Mouse (Mus musculus) forebrain, postnatal 0 days (tissue): ENCODE measurements around the gene Ubqln1. TPM values are rescaled to one million over a fixed set of nuclear protein-coding genes. Genes with fewer than 3 reads are reported as not detected.
"Not testable (repeated sequence)": the region's sequence is repeated elsewhere in the genome, so short reads cannot be mapped to it uniquely, and the experiment has no call there.

Source experiments
- ATAC-seq: fragments of 200-750 bp; cut with Nextera tagmentation; 2 replicates; pipeline ENCODE4 v1.8.0; 2017; ENCODE audit warnings: mild to moderate bottlenecking, moderate library complexity
- DNase-seq: peaks from one replicate; pipeline ENCODE4 v3.0.0-alpha.2; 2015
- H3K27ac ChIP-seq: fragments of 300-500 bp; sonication (generic); 2 replicates; pipeline ENCODE4 v1.5.1; 2014; ENCODE audit warnings: low read depth, mild to moderate bottlenecking, antibody characterized with exemption, low read length, moderate library complexity, mixed read lengths
- H3K27me3 ChIP-seq: fragments of 300-500 bp; sonication (generic); 2 replicates; pipeline ENCODE4 v1.6.1; 2014; ENCODE audit warnings: mild to moderate bottlenecking, low read length, mixed read lengths; ENCODE audit not compliant: insufficient read depth
- H3K36me3 ChIP-seq: fragments of 300-500 bp; sonication (generic); 2 replicates; pipeline ENCODE4 v1.6.1; 2014; ENCODE audit warnings: mild to moderate bottlenecking, moderate library complexity; ENCODE audit not compliant: insufficient read depth
- H3K4me1 ChIP-seq: fragments of 300-500 bp; sonication (generic); 2 replicates; pipeline ENCODE4 v1.6.1; 2014; ENCODE audit warnings: antibody characterized with exemption; ENCODE audit not compliant: insufficient read depth
- H3K4me2 ChIP-seq: fragments of 300-500 bp; sonication (generic); 2 replicates; pipeline ENCODE4 v1.6.1; 2014; ENCODE audit warnings: low read depth, mild to moderate bottlenecking, moderate library complexity
- H3K4me3 ChIP-seq: fragments of 300-500 bp; sonication (generic); 2 replicates; pipeline ENCODE4 v1.5.1; 2014; ENCODE audit warnings: low read depth, low read length, mixed read lengths
- H3K9ac ChIP-seq: fragments of 300-500 bp; sonication (generic); 2 replicates; pipeline ENCODE4 v1.6.1; 2014; ENCODE audit warnings: mild to moderate bottlenecking
- H3K9me3 ChIP-seq: fragments of 300-500 bp; sonication (generic); 2 replicates; pipeline ENCODE4 v1.6.1; 2016; ENCODE audit warnings: low read length
- CTCF ChIP-seq: sonication (generic); IDR thresholded peaks from 2 replicates; pipeline ENCODE4 v1.5.1; 2016; ENCODE audit warnings: antibody characterized with exemption, control low read depth, low read depth
- WGBS: fragments of 180-500 bp; shearing (Covaris S2); extraction: QIAGEN DNeasy Blood & Tissue Kit; methylation state at CpG from one replicate; pipeline ENCODE4 v1.1.7; 2014; 5-methylcytosine and 5-hydroxymethylcytosine counted together
- polyA plus RNA-seq: library from polyadenylated mRNA; unstranded; fragments of >200 nt; fragmentation: Nextera tagmentation; extraction: Ambion mirVana; gene quantifications from 2 replicates; pipeline ENCODE4 v1.2.1, GENCODE M21; 2015
- total RNA-seq: library from RNA; depleted of rRNA; stranded (reverse); fragments of >200 nt; gene quantifications from 2 replicates; pipeline ENCODE4 v1.2.3, GENCODE M21; 2014

The Ubqln1 gene
- total and polyA plus RNA-seq, 2 experiments from 2014 or later = 118 to 172 TPM

DNA sequence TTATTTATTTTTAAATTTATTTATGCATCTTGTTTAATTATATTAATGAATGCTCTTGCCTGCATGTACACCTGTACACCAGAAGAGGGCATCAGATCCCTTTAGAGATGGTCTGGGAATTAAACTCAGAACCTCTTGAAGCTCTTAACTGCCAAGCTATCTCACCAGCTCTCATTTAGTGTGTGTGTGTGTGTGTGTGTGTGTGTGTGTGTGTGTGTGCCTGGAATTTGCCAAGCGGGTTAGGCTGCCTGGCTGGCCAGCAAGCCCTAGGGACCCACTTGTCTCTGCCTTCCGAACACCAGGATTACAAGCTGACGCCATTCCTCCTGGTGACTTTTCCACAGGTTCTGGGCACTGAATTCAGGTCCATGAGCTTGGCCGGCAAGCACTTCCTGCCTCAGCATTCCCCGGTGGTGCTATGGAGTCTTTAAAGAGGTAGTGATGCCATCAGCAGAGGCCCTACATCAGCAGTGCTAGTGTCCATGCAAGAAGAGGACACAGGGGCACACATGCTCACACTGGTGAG is 66.4 kb downstream of the Ubqln1 start:
- H3K9me3 ChIP-seq = no peaks in the 10 kb centered on the region
- WGBS = 40% methylated on average over 5 of the region's 5 CpGs
- peak overlapping the region; percentile 29; the same call in 1 of the 2 replicates for H3K4me3 ChIP-seq
- peak; percentile 76 for ATAC-seq
- no peak overlapping the region for H3K27ac ChIP-seq
- H3K4me2 ChIP-seq = peak overlapping the region; percentile 60
- TF ChIP-seq CTCF = peak; percentile 64
- DNase-seq = peak; percentile 54
- H3K36me3 ChIP-seq = no peaks in the 10 kb centered on the region
- H3K9ac ChIP-seq = no peak overlapping the region
- H3K4me1 ChIP-seq = no peaks in the 10 kb centered on the region
- H3K27me3 ChIP-seq = no peaks in the 10 kb centered on the region

DNA sequence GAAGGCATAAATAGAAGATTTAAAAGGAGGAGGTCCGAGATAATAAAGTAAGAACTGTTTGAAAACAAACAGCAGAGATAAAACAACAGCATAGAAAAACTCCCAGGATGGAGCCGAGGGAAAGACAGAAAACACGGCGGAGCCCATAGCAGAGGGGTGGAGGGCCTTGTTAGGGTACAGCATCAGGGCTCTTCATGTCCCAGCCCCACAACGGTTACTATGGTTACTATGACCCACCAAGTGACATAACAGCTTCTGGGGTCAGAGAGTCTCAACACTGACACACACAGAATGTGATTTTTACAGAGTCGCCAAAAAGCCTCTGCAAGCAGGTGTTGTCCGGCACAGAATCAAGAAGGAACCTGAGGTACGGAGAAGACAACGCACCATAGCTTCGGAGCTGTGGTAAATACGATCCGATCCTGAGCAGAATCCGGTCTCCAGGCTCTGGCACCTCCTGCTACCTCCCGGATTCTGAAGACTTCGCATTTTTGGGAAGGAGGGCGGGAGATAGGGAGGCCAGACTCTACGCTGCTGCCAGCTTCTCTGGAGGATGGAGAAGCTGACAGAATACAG is 67.1 kb downstream of the Ubqln1 start:
- no peak overlapping the region for H3K27ac ChIP-seq
- WGBS = under 1% methylated on average over 17 of the region's 17 CpGs

DNA sequence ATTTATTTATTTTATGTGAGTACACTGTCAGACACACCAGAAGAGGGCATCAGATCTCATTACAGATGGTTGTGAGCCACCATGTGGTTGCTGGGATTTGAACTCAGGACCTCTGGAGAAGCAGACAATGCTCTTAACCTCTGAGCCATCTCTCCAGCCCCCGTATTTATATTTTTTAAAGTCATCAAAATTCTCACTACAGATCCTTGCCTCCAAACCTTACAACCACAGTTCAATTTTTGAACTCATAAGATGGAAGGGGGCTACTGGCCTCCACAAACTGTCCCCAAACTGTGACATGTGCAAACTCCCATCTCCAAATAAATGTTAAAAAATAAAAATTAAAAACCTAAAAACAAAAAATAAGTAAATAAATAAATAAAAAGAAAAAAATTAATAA is 67.7 kb downstream of the Ubqln1 start:
- Histone ChIP-seq H3K36me3 (no peaks in the 10 kb centered on the region), H3K4me1 (no peaks in the 10 kb centered on the region), H3K4me2 (no peak overlapping the region), H3K9me3 (no peaks in the 10 kb centered on the region), H3K27ac (no peak overlapping the region), H3K4me3 (no peak overlapping the region), H3K9ac (no peak overlapping the region), H3K27me3 (no peaks in the 10 kb centered on the region)
- ATAC-seq (no peak), DNase-seq (no peak)
- TF ChIP-seq CTCF = no peak
- WGBS = 89% methylated on average over 1 of the region's 1 CpGs

More for the DNA sequence above, 67.1 kb downstream of the Ubqln1 start:
- no peak for TF ChIP-seq CTCF
- DNase-seq (peak; percentile 87), ATAC-seq (peak; percentile 94)
- no peaks in the 10 kb centered on the region for H3K9me3 ChIP-seq
- no peaks in the 10 kb centered on the region for H3K36me3 ChIP-seq
- H3K4me2 ChIP-seq = peak overlapping the region; percentile 60
- no peaks in the 10 kb centered on the region for H3K27me3 ChIP-seq
- 0 out of 2 replicates have a peak overlapping the region, but pooled peaks have one; percentile 14 for H3K9ac ChIP-seq
- no peaks in the 10 kb centered on the region for H3K4me1 ChIP-seq
- peak overlapping the region; percentile 29 for H3K4me3 ChIP-seq

DNA sequence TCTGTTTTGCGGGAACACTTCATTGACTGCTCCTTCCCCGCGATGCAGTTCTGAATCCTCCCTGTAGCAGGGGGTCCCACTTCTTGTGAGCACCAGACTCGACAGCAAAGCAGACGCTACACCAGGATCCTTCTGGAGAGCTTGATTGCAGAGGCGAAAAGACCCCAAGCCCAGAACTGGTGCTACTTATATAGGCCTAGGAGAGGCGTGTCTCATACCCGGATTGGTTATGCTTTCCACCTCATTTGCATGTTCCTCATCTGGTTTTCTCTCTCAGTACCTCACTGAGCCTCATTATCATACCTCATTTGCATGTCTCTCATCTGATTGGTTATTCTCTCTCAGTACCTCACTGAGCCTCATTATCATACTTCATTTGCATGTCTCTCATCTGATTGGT is 68.8 kb downstream of the Ubqln1 start:
- H3K4me1 ChIP-seq, H3K9me3 ChIP-seq, H3K4me2 ChIP-seq, H3K27ac ChIP-seq, H3K36me3 ChIP-seq, H3K9ac ChIP-seq, ATAC-seq, H3K4me3 ChIP-seq, DNase-seq, H3K27me3 ChIP-seq: not testable (repeated sequence)
- 95% methylated on average over 8 of the region's 8 CpGs for WGBS

DNA sequence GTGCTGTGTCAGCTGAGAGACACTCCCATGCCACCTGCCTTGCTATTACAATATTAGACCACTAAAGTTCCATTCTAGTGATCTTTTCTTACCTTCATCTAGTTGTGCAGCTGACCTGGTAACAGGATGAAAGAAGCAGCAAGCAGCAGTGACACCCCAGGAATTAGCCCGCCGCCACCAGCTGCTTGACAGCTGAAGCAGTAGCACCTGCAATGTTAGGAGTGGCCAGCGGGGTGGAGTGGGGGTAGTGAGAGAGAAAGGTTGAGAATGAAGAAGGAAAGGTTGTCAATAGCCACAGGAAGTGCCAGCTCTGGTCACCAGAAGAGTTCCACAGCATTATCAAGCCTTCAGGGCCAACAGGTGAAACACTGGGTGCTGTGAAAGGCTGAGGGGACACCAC is 83.8 kb downstream of the Ubqln1 start:
- 42% methylated on average over 3 of the region's 3 CpGs for WGBS
- Histone ChIP-seq H3K4me2 (no peak overlapping the region), H3K4me3 (no peak overlapping the region), H3K9me3 (no peaks in the 10 kb centered on the region), H3K4me1 (peaks cover 9% of the 10 kb centered on the region), H3K27me3 (no peaks in the 10 kb centered on the region), H3K27ac (no peak overlapping the region), H3K36me3 (no peaks in the 10 kb centered on the region), H3K9ac (no peak overlapping the region)
- DNase-seq (no peak), ATAC-seq (no peak)
- no peak for TF ChIP-seq CTCF

DNA sequence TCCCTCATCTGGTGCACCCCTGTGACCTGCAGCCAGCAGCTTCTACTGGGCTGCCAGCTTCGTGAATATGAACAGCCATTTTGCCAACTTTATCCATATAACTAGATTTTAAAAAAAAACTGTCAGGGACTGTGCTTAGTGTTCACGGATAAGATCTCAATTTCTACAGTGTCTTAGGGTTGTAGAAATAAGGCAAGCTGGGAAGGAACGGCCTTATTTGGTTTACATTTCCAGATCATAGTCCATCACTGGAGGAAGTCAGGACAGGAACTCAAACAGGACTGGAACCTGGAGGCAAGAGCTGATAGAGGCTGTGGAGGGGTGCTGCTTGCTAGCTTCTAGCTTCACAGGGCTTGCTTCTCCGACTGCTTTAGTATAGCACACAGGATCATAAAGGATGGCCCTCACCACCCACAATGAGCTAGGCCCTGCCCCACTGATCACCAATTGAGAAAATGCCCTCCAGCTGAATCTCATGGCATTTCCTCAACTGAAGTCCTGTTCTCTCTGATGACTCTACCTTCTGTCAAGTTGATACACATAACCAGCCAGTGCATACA is 85.7 kb downstream of the Ubqln1 start:
- WGBS = 40% methylated on average over 4 of the region's 4 CpGs
- Histone ChIP-seq H3K9me3 (no peaks in the 10 kb centered on the region), H3K4me3 (peak overlapping the region; percentile 100), H3K4me1 (peaks cover 21% of the 10 kb centered on the region), H3K27me3 (no peaks in the 10 kb centered on the region), H3K4me2 (peak overlapping the region; percentile 88), H3K27ac (peak overlapping the region; percentile 100), H3K36me3 (no peaks in the 10 kb centered on the region), H3K9ac (peak overlapping the region; percentile 99)
- no peak for TF ChIP-seq CTCF
- ATAC-seq = no peak
- no peak for DNase-seq
